Mouse (Mus musculus) brain, embryonic 14.5 days (tissue): ENCODE data around the gene Mxra7. TPM values are rescaled to one million over a fixed set of nuclear protein-coding genes. Genes with fewer than 3 reads are reported as not detected.

Source experiments
- DNase-seq: peaks from one replicate; pipeline ENCODE4 v3.0.0-alpha.2; 2011; ENCODE audit warnings: low read depth
- CTCF ChIP-seq: fragments of 200-500 bp; IDR thresholded peaks from 2 replicates; pipeline ENCODE4 v1.5.1; 2012; ENCODE audit warnings: inconsistent platforms, mild to moderate bottlenecking, moderate library complexity, borderline replicate concordance; ENCODE audit not compliant: insufficient read depth, insufficient read length; ENCODE audit errors: extremely low read depth
- POLR2A ChIP-seq: fragments of 200-500 bp; IDR thresholded peaks from 2 replicates; pipeline ENCODE4 v1.6.1; 2012; ENCODE audit warnings: mild to moderate bottlenecking, inconsistent platforms, borderline replicate concordance; ENCODE audit not compliant: poor library complexity, insufficient read depth, insufficient read length, severe bottlenecking; ENCODE audit errors: extremely low read depth
- polyA plus RNA-seq: library from polyadenylated mRNA; depleted of rRNA; stranded (reverse); fragments of >200 nt; gene quantifications from 2 replicates; pipeline ENCODE4 v1.2.3, GENCODE M21; 2012

Mxra7 gene
- polyA plus RNA-seq, 1 experiment, result 30.5 TPM

GRCm38 (mm10) chr11:116810983-116811901, 16.6 kb downstream of the Mxra7 start:
- TF ChIP-seq POLR2A (peak; percentile 43; the same call in 1 of the 2 replicates), CTCF (no peak; the same call in 1 of the 2 replicates)
- peak; percentile 96 for DNase-seq

- TF ChIP-seq POLR2A, result no peak
- no peak for TF ChIP-seq CTCF
- DNase-seq, result peak; percentile 88
Measured at GRCm38 (mm10) chr11:116810528-116810927, 17.3 kb downstream of the Mxra7 start.

GRCm38 (mm10) chr11:116809520-116809919, 18.3 kb downstream of the Mxra7 start:
- no peak for DNase-seq
- TF ChIP-seq CTCF, result no peak
- no peak for TF ChIP-seq POLR2A

- DNase-seq, result no peak
- TF ChIP-seq POLR2A, result no peak
- TF ChIP-seq CTCF, result no peak
Measured at GRCm38 (mm10) chr11:116808811-116809395, 18.9 kb downstream of the Mxra7 start.

- DNase-seq, result peak; percentile 89
- TF ChIP-seq CTCF, result peak; percentile 93
- TF ChIP-seq POLR2A, result no peak
Measured at GRCm38 (mm10) chr11:116807938-116808606, 19.8 kb downstream of the Mxra7 start.

GRCm38 (mm10) chr11:116807526-116807925, 20.3 kb downstream of the Mxra7 start:
- no peak for TF ChIP-seq POLR2A
- no peak for TF ChIP-seq CTCF
- DNase-seq, result no peak

- TF ChIP-seq CTCF (no peak), POLR2A (no peak)
- peak; percentile 31 for DNase-seq
Measured at GRCm38 (mm10) chr11:116807116-116807515, 20.7 kb downstream of the Mxra7 start.

GRCm38 (mm10) chr11:116806136-116807071, 21.4 kb downstream of the Mxra7 start:
- peak; percentile 33 for DNase-seq
- TF ChIP-seq CTCF, result no peak
- no peak for TF ChIP-seq POLR2A

- DNase-seq, result no peak
- no peak for TF ChIP-seq POLR2A
- no peak for TF ChIP-seq CTCF
Measured at GRCm38 (mm10) chr11:116802709-116803108, 25.1 kb downstream of the Mxra7 start.

GRCm38 (mm10) chr11:116801106-116801505, 26.7 kb downstream of the Mxra7 start:
- DNase-seq, result no peak
- no peak for TF ChIP-seq CTCF
- no peak for TF ChIP-seq POLR2A
